Mouse (Mus musculus): Measurements from ENCODE around the gene P2rx2. TPM values are rescaled to one million over a fixed set of nuclear protein-coding genes. Genes with fewer than 3 reads are reported as not detected.

The P2rx2 gene
- 0.29 to 0.72 TPM (median 0.46 TPM) in 3 of 4 replicates, not detected in the other for total RNA-seq (2023)

DNA sequence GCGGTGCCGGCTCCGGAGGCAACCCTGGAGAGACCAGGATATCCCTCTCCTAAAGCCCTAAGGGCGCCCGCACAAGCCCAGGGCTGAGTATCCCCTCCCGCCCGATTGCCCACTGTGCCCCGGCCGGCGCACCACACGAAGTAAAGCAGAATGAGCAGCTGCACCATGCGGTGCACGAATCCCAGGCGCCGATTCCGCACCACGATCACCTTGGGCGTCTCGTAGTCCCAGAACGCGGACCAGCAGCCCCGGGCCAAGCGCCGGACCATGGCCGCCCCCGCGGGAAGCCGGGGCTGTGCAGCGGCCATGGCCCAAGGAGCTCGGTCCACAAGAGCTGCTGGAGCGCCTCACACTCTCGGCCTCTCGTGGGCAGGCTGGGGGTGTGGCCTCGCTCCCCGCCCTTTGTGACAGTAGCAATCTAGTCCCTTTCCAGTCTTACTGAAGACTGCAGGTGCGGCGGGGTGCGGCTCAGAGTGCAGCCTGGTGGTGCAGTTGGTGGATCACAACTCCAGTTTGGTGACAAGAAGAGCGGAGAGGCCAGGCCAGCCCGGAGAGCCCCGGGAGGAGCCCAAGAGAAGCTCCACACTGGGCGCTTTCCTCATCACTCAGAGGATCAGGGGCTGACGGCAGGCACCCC is at the start of gene P2rx2:
TSS of gene P2rx2 (minus strand) at position 565 of the 637 bp plus-strand sequence.

DNA sequence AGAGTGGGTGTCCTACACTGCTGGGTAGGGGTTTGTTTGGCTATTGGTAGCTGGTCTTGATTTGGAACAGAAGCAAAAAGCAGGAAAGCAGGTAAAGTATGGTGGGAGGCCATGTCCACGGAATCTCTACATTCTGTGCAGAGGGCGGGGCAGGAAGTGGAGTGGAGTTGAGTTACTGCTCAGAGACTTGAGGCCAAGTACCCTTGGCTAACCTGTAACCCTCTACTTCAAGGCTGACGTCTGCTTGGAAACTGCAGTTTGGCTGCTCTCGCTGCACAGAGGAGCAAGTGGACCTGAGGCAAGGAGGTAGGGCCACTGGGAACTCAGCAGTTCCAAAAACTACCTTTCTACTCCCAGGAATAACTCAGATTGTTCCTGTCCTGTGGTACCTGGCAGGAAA is 1.5 kb upstream of the P2rx2 start, which contains the start of gene Lrcol1:
TSS of gene Lrcol1 (plus strand) at position 207 of the 400 bp plus-strand sequence.

Other genes with a start within 250 kb of the P2rx2 start
- gene Gm35315, start 248.8 kb downstream of the P2rx2 start, total RNA-seq (2023) = 0.43 to 2.3 TPM (median 0.62 TPM) in 4 replicates
- gene Plcxd1, start 243.2 kb downstream of the P2rx2 start, total RNA-seq (2023) = 2.0 to 3.4 TPM (median 2.6 TPM) in 4 replicates
- gene Gtpbp6, start 235.0 kb downstream of the P2rx2 start, total RNA-seq (2023) = 124 to 140 TPM (median 133 TPM) in 4 replicates
- 8.0 to 10.5 TPM (median 8.5 TPM) in 4 replicates for gene Zfp605, start 233.1 kb downstream of the P2rx2 start, total RNA-seq (2023)
- gene Chfr, start 207.4 kb downstream of the P2rx2 start, total RNA-seq (2023) = 86.1 to 101 TPM (median 93.2 TPM) in 4 replicates
- gene Golga3, start 166.5 kb downstream of the P2rx2 start, total RNA-seq (2023) = 33.6 to 40.5 TPM (median 37.6 TPM) in 4 replicates
- 74.5 to 81.8 TPM (median 79.4 TPM) in 4 replicates for gene Ankle2, start 112.2 kb downstream of the P2rx2 start, total RNA-seq (2023)
- gene Pgam5, start 73.3 kb downstream of the P2rx2 start, total RNA-seq (2023) = 27.9 to 42.8 TPM (median 37.3 TPM) in 4 replicates
- 1.5 to 4.0 TPM (median 3.0 TPM) in 4 replicates for gene Pxmp2, start 57.0 kb downstream of the P2rx2 start, total RNA-seq (2023)
- 7.2 to 11.7 TPM (median 8.9 TPM) in 4 replicates for gene Pole, start 56.9 kb downstream of the P2rx2 start, total RNA-seq (2023)
- gene Lrcol1, start 1.5 kb upstream of the P2rx2 start, total RNA-seq (2023) = not detected in 4 replicates
- 127 to 155 TPM (median 135 TPM) in 4 replicates for gene Fbrsl1, start 105.3 kb upstream of the P2rx2 start, total RNA-seq (2023)
- not detected in 4 replicates for gene Galnt9, start 201.1 kb upstream of the P2rx2 start, total RNA-seq (2023)

Data from B cell, adult 62 days (primary cell).